Mouse (Mus musculus) stomach, adult 2 months (tissue): ENCODE data around the gene Fgfr2. TPM values are rescaled to one million over a fixed set of nuclear protein-coding genes. Genes with fewer than 3 reads are reported as not detected.

ENCODE experiments used
- polyA plus RNA-seq: library from polyadenylated mRNA; depleted of rRNA; stranded (reverse); fragments of >200 nt; gene quantifications from 2 replicates; pipeline ENCODE4 v1.2.3, GENCODE M21; 2012

Gene Fgfr2
- polyA plus RNA-seq, 1 experiment: 10.5 TPM

DNA sequence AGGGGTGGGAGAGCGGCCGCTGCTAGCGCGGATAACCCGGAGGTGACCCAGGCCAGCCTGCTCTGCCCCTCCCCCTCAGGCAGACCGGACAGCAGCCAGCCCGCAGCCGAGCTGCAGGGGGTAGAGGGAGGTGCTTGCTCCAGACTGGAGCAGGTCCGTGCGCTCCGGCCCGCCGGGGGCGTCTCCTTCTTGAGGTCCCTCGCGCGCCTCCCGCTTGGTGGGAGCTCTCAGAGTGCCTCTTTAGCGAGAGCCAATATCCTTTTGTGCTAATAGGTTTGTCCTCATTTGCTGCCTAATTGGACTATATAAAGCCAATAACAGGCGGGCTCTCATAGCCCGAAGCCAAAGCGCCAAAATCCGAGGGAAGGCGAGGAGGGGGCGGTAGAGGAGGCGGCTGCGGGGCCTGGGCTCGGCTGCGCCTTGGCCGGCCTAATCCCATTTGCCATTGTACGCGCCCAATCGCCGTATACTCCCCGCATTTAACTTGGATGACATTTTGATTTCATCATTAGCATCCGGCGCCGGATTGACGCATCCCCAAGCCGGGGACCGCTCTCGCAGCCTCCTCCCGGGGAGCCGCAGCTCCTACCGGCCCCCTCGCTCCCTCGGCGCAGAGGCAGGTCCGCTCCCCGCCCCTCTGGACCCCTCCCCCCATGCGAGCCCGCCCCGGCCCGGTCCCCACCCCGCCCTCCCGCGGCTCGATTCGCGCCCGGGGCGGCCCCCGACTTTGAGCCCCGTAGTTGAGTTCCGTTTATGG lies 1580.9 kb downstream of the Fgfr2 start, which contains the start of gene Hmx3:
Gene Hmx3 (plus strand): TSS at position 753 of the 757 bp plus-strand sequence.

DNA sequence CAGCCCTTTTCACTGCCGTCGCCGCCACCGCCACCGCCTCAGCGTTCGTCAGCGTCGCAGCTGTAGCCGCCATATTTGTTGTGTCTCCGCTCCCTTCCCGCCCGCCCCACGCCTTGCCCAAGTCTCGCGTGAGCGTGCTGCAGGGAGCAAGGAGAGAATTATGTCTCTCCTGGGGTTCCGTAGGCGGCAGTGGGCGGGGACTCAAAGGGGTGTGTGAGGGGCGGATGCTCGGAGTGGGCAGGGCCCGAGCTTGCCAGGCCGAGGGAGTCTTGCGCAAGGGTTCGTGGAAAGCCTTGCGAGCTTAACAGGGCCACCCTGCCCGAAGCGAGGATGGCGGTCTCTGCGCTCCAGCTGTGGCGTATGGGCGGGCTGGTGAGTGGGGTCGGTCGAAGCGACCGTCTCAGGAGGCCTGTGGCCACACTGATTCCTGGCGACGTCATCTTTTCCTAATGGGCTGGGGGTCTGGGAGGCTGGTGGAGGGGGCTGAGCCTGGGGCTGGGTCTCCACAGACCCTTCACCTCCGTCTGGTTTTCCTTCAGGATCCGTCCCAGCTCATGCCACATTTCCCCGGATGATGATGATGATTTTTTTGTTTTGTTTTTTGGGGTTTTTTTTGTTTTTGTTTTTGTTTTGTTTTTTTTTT lies 1712.6 kb downstream of the Fgfr2 start, which contains the start of the genes Ikzf5 and Acadsb:
Gene Ikzf5 (minus strand): TSS at position 106 of the 643 bp plus-strand sequence.
Gene Acadsb (plus strand): TSS at position 186 of the 643 bp plus-strand sequence.

DNA sequence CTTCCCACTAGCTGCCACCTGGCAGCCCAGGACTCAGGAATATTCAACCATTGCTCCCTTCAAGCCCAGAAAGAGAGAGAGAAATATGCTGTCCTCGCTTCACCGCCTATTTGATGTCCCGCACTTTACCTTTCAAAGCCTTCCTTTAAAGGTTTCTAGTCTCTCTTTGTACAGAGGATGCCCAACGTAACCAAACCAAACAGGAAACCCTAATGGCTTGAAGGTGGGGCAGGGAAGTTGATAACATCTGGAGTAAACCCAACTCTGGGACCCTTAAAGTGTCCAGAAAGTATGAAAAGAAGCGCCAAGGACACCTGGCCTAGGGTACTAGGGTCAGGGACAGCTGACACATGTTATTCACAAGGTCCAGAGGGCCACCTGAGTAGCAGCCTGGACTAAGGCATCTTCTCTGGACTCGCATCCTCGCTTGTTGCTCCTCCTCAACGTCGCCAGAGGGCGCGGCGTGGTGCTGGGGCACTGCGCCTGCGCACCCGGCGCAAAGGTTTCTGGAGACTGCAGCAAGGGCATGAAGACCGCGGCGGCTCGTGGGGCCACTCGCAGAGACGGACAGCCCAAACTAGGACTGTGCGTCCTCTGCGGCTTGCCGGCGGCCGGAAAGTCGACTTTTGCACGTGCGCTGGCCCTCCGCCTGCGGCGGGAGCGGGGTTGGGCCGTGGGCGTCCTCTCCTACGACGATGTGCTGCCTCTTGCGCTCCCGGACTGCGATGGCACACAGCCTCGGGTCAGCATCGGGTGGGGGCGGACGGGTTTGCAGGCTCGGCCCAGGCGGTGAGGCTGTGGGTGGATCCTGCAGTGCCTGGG lies 1752.3 kb downstream of the Fgfr2 start, which contains the start of gene Pstk:
Gene Pstk (plus strand): TSS at position 494 of the 822 bp plus-strand sequence.

DNA sequence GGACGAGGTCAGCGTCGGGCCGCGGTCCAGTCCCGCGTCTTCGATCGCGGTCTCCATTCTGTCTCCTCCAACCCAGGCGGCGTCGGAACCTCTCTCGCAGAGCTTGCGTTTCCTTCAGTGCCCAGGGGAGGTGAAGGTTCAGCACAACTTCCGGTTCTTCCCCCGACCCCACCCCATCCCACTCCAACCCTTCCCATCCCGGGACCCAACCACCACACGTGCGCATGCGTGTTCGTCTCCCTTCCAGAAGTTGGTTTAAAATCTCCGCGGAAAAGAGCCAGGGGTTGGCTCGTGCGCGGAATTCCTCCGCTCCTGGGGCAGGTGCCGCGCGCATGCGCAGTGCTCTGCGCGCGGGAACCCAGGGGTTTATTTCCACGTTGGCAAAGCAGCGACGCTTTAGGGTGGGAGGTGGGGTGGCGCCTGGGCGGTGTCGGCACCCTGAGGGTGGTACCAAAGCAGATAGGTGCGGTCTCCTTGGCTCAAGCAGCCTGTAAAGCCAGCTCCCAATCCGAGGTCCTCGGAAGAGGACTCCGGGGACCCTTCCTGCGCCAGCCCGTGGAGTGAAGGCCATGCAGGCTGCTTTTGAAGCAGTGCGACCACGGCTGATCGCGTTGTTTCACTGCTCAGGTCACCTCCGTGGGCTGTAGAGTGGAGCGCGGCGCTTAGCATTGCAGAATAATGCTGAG lies 1760.4 kb downstream of the Fgfr2 start, which contains the start of gene 2310057M21Rik:
Gene 2310057M21Rik (minus strand): TSS at position 145 of the 686 bp plus-strand sequence.

DNA sequence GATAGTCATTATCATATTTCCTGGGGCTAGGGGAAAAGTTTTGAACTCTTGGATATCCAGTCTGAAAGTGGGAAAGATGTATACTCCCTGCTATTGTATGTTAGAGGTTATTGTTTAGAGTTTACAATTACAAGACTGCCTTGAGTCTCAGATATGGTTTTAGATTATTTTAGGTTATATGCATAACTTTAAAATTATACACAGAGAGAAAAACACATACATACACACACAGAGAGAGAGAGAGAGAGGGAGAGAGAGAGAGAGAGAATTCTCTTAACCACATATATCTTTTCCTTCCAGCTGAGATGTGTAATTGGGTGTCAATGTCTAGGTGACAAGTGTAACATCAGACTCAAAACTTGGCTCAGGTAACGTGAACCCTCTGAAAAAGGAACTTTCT lies 1789.6 kb downstream of the Fgfr2 start, which contains the start of gene Fam24a:
Gene Fam24a (plus strand): TSS at position 301 of the 400 bp plus-strand sequence.

GRCm38 (mm10) chr7:131329416-131329815 lies 1793.7 kb downstream of the Fgfr2 start, which contains the start of gene Fam24b:
Gene Fam24b, minus strand, starts transcription at chr7:131329516.

DNA sequence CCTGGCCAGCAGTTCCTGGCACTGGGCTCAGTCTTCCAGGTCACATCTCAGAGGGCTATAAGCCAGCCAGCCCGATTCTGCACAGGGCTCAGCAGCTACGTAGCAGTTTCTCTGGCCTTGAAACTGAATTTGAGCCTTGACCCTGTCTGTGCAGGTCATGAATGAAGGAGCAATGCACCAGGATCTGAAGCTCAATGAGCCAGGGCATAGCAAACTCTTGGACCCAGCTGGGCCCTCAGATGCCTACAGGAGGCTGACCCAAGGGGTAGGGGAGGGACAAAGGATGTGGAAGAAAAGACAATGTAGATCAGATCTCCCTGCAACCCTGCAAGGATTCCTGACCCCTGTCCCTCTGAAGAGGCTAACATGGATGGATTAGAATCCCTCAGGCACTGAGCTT lies 1801.0 kb downstream of the Fgfr2 start, which contains the start of gene Cuzd1:
Gene Cuzd1 (minus strand): TSS at position 101 of the 400 bp plus-strand sequence.

DNA sequence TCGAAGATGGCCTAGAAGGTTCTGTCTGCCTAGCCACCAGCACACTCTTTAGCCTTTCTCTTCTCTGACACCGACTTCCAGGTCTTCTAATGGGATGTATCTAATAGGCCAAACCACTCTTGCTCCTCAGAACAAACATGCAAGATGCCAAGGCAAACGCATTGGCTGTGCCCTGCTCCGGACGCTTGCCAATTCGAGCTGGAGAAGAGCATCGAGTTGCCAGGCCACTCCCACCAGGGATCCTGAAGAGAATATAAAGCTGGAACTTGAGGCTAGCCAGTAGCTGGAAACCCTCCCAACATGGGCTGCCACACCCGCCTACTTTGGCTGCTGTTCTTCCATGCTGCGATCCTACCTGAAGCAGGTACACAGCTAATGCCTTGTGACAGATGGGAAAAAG lies 1949.0 kb downstream of the Fgfr2 start, which contains the start of gene 5430419D17Rik:
Gene 5430419D17Rik (plus strand): TSS at position 282 of the 400 bp plus-strand sequence.

DNA sequence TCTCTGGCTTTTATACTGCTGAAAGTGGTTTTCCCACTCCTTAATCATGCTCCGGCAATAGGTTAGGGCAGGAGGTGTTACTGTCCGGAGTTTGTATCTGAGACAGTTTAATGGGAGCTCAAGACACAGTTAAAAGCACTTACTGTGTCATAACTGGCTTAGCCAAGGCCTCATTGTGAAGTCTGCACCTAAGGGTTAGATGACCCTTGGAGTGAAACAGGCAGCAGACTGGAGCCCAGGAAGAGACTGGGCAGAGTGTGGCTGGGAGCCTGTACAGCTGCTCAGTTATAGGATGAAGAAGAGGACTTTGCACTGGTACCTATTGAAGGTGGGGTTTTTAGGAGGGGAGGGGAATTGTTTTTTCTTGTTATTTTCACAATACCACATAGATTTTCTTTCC lies 1976.9 kb downstream of the Fgfr2 start, which contains the start of gene 4933402N03Rik:
Gene 4933402N03Rik (minus strand): TSS at position 101 of the 400 bp plus-strand sequence.

DNA sequence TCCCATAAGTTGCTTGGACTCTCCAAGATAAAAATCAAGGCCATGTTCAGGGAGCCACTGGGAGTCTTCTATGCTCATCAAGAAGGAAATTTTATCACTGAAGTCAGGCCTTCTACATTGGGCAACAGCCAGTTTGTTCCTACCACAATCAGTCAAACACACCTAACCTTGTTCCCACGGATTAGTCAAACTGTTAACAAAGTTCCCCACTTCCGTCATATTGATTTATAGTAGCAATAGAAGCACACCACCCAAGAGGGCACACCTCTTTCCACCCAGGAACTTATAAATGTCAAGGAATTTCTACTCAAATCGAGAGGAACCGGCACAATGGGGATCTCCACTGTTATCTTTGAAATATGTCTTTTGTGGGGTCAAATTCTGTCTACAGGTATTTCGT lies 2091.4 kb downstream of the Fgfr2 start, which contains the start of gene Dmbt1:
Gene Dmbt1 (plus strand): TSS at position 299 of the 400 bp plus-strand sequence.

DNA sequence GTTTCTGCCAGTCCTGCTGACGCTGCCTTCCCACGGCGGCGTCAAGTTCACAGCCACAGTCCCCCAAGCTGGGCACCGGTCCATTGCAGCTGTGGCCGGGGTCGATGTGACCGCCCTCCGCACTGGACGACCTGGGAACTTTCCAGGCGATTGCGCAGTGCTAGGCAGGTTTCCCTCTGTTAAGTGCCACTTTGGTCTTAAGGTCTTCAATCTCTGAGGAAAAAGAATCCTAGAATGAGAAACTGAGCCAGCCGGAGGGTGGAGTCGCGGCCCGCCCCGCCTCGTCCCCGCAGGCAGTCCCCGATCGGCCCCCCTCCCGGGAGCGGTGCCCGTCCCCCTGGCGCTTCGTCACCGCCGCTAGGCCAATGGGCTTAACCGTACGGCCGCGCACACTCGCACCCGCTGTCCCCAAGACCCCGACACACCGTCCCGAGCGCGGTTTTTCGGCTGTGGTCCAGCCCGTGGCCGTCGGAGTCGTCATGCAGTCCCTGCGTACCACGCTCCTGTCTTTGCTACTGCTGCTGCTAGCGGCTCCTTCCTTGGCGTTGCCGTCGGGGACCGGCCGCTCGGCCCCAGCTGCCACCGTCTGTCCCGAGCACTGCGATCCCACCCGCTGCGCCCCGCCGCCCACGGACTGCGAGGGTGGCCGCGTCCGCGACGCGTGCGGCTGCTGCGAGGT lies 2187.2 kb downstream of the Fgfr2 start, which contains the start of gene Htra1:
Gene Htra1 (plus strand): TSS at position 319 of the 679 bp plus-strand sequence.

DNA sequence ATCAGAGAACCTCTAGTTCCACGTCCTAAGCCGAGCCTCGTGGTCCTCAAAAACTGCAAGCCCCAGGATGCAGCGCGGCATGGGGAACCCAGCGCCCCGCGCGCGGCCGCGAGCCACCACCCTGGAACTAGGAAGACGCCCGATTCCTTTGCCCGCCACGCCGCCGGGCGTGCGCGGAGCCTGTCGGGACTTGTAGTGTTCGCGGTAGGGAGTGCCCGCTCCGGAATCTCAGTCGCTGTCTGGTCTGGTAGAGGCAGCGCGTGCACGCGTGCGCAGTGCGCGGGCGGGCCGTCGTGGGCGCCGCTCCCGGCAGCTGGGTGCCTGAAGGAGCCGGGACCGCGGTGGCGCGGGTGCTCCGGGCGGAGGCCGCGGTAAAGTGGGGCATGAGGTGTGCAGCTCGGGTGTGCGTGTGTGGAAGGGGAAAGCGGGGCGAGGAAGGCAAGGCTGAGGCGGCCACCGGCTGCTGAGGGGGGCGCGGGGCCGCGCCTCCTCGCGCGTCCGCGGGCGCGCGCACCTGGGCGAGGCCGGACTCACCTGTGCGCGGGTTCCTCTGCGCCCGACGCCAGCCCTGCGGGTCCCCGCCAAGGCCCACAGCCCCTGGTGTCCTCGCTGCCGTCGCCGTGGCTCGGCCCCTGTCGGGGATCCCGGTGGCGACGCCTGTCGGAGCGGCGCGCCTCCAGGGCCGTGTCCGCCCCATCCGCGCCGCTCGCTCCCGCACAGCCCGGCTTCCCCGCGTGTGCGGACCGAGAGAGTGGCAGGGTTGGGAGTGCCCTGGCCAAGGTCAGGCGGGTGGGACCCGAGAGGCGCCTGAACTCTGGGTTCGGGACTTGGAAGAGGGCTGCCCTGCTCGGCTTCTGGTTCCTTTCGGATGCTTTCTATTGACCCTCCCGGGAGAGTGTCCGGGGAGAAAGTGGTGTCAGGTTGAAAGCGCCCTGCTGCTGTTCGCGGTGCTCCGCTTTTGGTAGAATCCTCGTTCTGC lies 2257.2 kb downstream of the Fgfr2 start, which contains the start of gene Plekha1:
Gene Plekha1 (plus strand): TSS at position 144 of the 979 bp plus-strand sequence.

GRCm38 (mm10) chr7:130773914-130774630 lies 2349.1 kb downstream of the Fgfr2 start, which contains the start of gene Btbd16:
Gene Btbd16, plus strand, starts transcription at chr7:130774069.

GRCm38 (mm10) chr7:130577388-130578003 lies 2545.7 kb downstream of the Fgfr2 start, which contains the start of gene Tacc2:
Gene Tacc2, plus strand, starts transcription at chr7:130577438.

DNA sequence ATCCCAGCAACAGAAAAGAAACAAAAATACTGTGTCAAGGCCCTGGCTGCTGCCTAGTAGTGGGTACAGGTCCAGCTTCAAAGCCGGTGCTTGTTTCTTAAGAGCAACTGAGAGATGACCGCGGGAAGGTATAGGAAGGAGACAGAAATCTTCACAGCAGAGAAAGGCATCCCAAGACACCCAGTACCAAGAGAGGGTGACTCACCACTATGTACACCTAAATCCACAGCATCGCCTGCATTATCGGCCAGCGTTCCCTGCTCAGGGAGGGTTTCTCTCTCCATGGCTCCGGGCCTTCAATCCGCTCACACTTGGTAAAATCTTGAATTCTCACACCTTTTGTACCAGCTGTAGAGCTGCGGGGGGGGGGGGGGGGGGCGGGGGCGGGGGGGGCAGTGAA lies 2550.3 kb downstream of the Fgfr2 start, which contains the start of gene Nsmce4a:
Gene Nsmce4a (minus strand): TSS at position 298 of the 400 bp plus-strand sequence.

GRCm38 (mm10) chr7:130520049-130520425 lies 2603.1 kb downstream of the Fgfr2 start, which contains the start of gene Ate1:
Gene Ate1, minus strand, starts transcription at chr7:130520369.

